Mouse (Mus musculus): ENCODE measurements at regions not wholly inside any gene's neighbourhood (a gene's known extent, or its start where the extent isn't known, plus 50 kb on each side); places are given as distances from the start of the nearest gene placed in this dataset.
A peak's percentile ranks its signal among the peaks of the same experiment; 100 is the strongest.

- Histone ChIP-seq H3K27me3 (peaks cover 15% of the 10 kb centered on the region; the same call in 1 of the 2 replicates), H3K27ac (no peak overlapping the region), H3K36me3 (no peaks in the 10 kb centered on the region), H3K9me3 (no peaks in the 10 kb centered on the region), H3K4me1 (peaks cover 20% of the 10 kb centered on the region), H3K4me2 (peak overlapping the region; percentile 82), H3K9ac (peak overlapping the region; percentile 61), H3K4me3 (peak overlapping the region; percentile 40)
- ATAC-seq (ENCODE audit: insufficient number of reproducible peaks, insufficient read depth, low FRiP score, low TSS enrichment, low read depth): no peak
- 13% methylated on average over 14 of the region's 14 CpGs for WGBS
These were observed 109.0 kb upstream of the Egln3 start for GRCm38 (mm10) chr12:54312522-54313210.

- no peak for ATAC-seq (ENCODE audit: insufficient number of reproducible peaks, insufficient read depth, low FRiP score, low TSS enrichment, low read depth)
- Histone ChIP-seq H3K9me3 (no peaks in the 10 kb centered on the region), H3K9ac (no peak overlapping the region), H3K27ac (no peak overlapping the region), H3K4me3 (no peak overlapping the region), H3K36me3 (no peaks in the 10 kb centered on the region), H3K4me2 (no peak overlapping the region), H3K27me3 (peaks cover 15% of the 10 kb centered on the region; the same call in 1 of the 2 replicates), H3K4me1 (peaks cover 17% of the 10 kb centered on the region)
- WGBS: 48% methylated on average over 4 of the region's 4 CpGs
These were observed 108.3 kb upstream of the Egln3 start for GRCm38 (mm10) chr12:54311896-54312521.

- Histone ChIP-seq H3K36me3 (no peaks in the 10 kb centered on the region), H3K4me2 (no peak overlapping the region), H3K9me3 (no peaks in the 10 kb centered on the region), H3K4me3 (no peak overlapping the region), H3K9ac (no peak overlapping the region), H3K27me3 (peaks cover 11% of the 10 kb centered on the region; the same call in 1 of the 2 replicates), H3K27ac (no peak overlapping the region), H3K4me1 (peaks cover 11% of the 10 kb centered on the region)
- no peak for ATAC-seq (ENCODE audit: insufficient number of reproducible peaks, insufficient read depth, low FRiP score, low TSS enrichment, low read depth)
- WGBS: 81% methylated on average over 4 of the region's 4 CpGs
These were observed 106.2 kb upstream of the Egln3 start for GRCm38 (mm10) chr12:54309874-54310273.

GRCm38 (mm10) chr12:54309219-54309618, 105.6 kb upstream of the Egln3 start:
- no peak for ATAC-seq (ENCODE audit: insufficient number of reproducible peaks, insufficient read depth, low FRiP score, low TSS enrichment, low read depth)
- Histone ChIP-seq H3K4me3 (no peak overlapping the region), H3K4me2 (no peak overlapping the region), H3K9me3 (no peaks in the 10 kb centered on the region), H3K4me1 (peaks cover 11% of the 10 kb centered on the region), H3K27me3 (peaks cover 11% of the 10 kb centered on the region; the same call in 1 of the 2 replicates), H3K36me3 (no peaks in the 10 kb centered on the region), H3K27ac (no peak overlapping the region), H3K9ac (no peak overlapping the region)
- 87% methylated on average over 6 of the region's 6 CpGs for WGBS

GRCm38 (mm10) chr12:54305135-54305630, 101.5 kb upstream of the Egln3 start:
- no peak overlapping the region for H3K27ac ChIP-seq
- H3K9ac ChIP-seq: no peak overlapping the region
- H3K36me3 ChIP-seq: no peaks in the 10 kb centered on the region
- 90% methylated on average over 9 of the region's 9 CpGs for WGBS
- H3K4me2 ChIP-seq: no peak overlapping the region
- no peaks in the 10 kb centered on the region for H3K27me3 ChIP-seq
- H3K4me3 ChIP-seq: no peak overlapping the region
- H3K4me1 ChIP-seq: no peaks in the 10 kb centered on the region
- no peaks in the 10 kb centered on the region for H3K9me3 ChIP-seq
- no peak for ATAC-seq (ENCODE audit: insufficient number of reproducible peaks, insufficient read depth, low FRiP score, low TSS enrichment, low read depth)

GRCm38 (mm10) chr12:54303746-54304145, 100.1 kb upstream of the Egln3 start:
- 80% methylated on average over 8 of the region's 8 CpGs for WGBS
- Histone ChIP-seq H3K4me3 (no peak overlapping the region), H3K4me2 (no peak overlapping the region), H3K9ac (no peak overlapping the region), H3K27ac (no peak overlapping the region), H3K27me3 (no peaks in the 10 kb centered on the region), H3K9me3 (no peaks in the 10 kb centered on the region), H3K36me3 (no peaks in the 10 kb centered on the region), H3K4me1 (no peaks in the 10 kb centered on the region)
- no peak for ATAC-seq (ENCODE audit: insufficient number of reproducible peaks, insufficient read depth, low FRiP score, low TSS enrichment, low read depth)

- H3K4me2 ChIP-seq: no peak overlapping the region
- no peak overlapping the region for H3K9ac ChIP-seq
- no peak for ATAC-seq (ENCODE audit: insufficient number of reproducible peaks, insufficient read depth, low FRiP score, low TSS enrichment, low read depth)
- WGBS: 67% methylated on average over 5 of the region's 5 CpGs
- H3K36me3 ChIP-seq: no peaks in the 10 kb centered on the region
- no peak overlapping the region for H3K4me3 ChIP-seq
- no peak overlapping the region for H3K27ac ChIP-seq
- no peaks in the 10 kb centered on the region for H3K9me3 ChIP-seq
- no peaks in the 10 kb centered on the region for H3K27me3 ChIP-seq
- no peaks in the 10 kb centered on the region for H3K4me1 ChIP-seq
These were observed 95.8 kb upstream of the Egln3 start for GRCm38 (mm10) chr12:54299506-54299905.

GRCm38 (mm10) chr12:54293248-54293647, 89.6 kb upstream of the Egln3 start:
- no peak overlapping the region for H3K9ac ChIP-seq
- no peak overlapping the region for H3K4me3 ChIP-seq
- no peak overlapping the region for H3K27ac ChIP-seq
- 78% methylated on average over 2 of the region's 2 CpGs for WGBS
- no peaks in the 10 kb centered on the region for H3K27me3 ChIP-seq
- H3K4me2 ChIP-seq: no peak overlapping the region
- H3K9me3 ChIP-seq: no peaks in the 10 kb centered on the region
- ATAC-seq (ENCODE audit: insufficient number of reproducible peaks, insufficient read depth, low FRiP score, low TSS enrichment, low read depth): no peak
- H3K36me3 ChIP-seq: no peaks in the 10 kb centered on the region
- H3K4me1 ChIP-seq: peaks cover 3% of the 10 kb centered on the region

- ATAC-seq (ENCODE audit: insufficient number of reproducible peaks, insufficient read depth, low FRiP score, low TSS enrichment, low read depth): no peak
- H3K9ac ChIP-seq: no peak overlapping the region
- H3K4me3 ChIP-seq: no peak overlapping the region
- no peaks in the 10 kb centered on the region for H3K27me3 ChIP-seq
- H3K9me3 ChIP-seq: no peaks in the 10 kb centered on the region
- peaks cover 20% of the 10 kb centered on the region for H3K4me1 ChIP-seq
- H3K27ac ChIP-seq: no peak overlapping the region
- WGBS: 86% methylated on average over 2 of the region's 2 CpGs
- no peak overlapping the region for H3K4me2 ChIP-seq
- no peaks in the 10 kb centered on the region for H3K36me3 ChIP-seq
These were observed 86.7 kb upstream of the Egln3 start for GRCm38 (mm10) chr12:54290311-54290710.

- H3K4me1 ChIP-seq: peaks cover 20% of the 10 kb centered on the region
- 85% methylated on average over 4 of the region's 4 CpGs for WGBS
- no peaks in the 10 kb centered on the region for H3K27me3 ChIP-seq
- no peaks in the 10 kb centered on the region for H3K36me3 ChIP-seq
- ATAC-seq (ENCODE audit: insufficient number of reproducible peaks, insufficient read depth, low FRiP score, low TSS enrichment, low read depth): no peak
- no peak overlapping the region for H3K9ac ChIP-seq
- no peak overlapping the region for H3K4me3 ChIP-seq
- no peaks in the 10 kb centered on the region for H3K9me3 ChIP-seq
- H3K27ac ChIP-seq: no peak overlapping the region
- no peak overlapping the region for H3K4me2 ChIP-seq
These were observed 85.1 kb upstream of the Egln3 start for GRCm38 (mm10) chr12:54288747-54289146.

GRCm38 (mm10) chr12:54288041-54288502, 84.4 kb upstream of the Egln3 start:
- no peak overlapping the region for H3K4me2 ChIP-seq
- no peaks in the 10 kb centered on the region for H3K9me3 ChIP-seq
- no peak overlapping the region for H3K9ac ChIP-seq
- no peak overlapping the region for H3K27ac ChIP-seq
- no peak for ATAC-seq (ENCODE audit: insufficient number of reproducible peaks, insufficient read depth, low FRiP score, low TSS enrichment, low read depth)
- H3K36me3 ChIP-seq: no peaks in the 10 kb centered on the region
- no peak overlapping the region for H3K4me3 ChIP-seq
- WGBS: 79% methylated on average over 6 of the region's 6 CpGs
- H3K4me1 ChIP-seq: peaks cover 20% of the 10 kb centered on the region
- no peaks in the 10 kb centered on the region for H3K27me3 ChIP-seq
